Mouse (Mus musculus): Measurements from ENCODE around the gene Tex29. TPM values are rescaled to one million over a fixed set of nuclear protein-coding genes. Genes with fewer than 3 reads are reported as not detected.
A peak's percentile ranks its signal among the peaks of the same experiment; 100 is the strongest.

Gene Tex29
- polyA plus RNA-seq, 1 experiment from 2014 or later: 1.2 TPM

DNA sequence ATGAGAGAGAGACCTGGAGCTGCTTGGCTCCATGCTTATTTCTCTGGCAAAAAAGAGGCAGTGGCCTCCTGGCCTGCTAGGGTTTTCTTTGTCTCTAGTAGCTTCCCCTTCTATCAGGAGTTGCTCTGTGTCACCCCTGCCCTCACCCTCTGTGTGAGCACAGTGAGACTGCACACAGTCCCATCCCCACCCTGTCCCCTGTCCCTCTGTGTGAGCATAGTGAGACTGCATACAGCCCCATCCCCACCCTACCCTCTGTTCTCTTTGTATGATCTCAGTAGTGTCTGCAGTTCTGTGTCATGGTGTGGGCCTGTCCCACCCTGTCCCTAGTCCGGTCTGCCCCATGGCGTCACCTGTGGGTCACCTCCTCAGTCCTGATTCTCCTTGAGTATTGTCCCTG lies 46.5 kb downstream of the Tex29 start:
- Histone ChIP-seq H3K36me3 (ENCODE audit: control insufficient read depth, insufficient read depth, low read length) (no peaks in the 10 kb centered on the region), H3K9me3 (ENCODE audit: control insufficient read depth, low read length) (peaks cover 3% of the 10 kb centered on the region; the same call in 1 of the 2 replicates), H3K4me2 (ENCODE audit: low read depth, low read length) (no peak overlapping the region), H3K4me3 (ENCODE audit: low read depth, low read length) (no peak overlapping the region), H3K27ac (ENCODE audit: low read depth, low read length) (peak overlapping the region; percentile 74), H3K9ac (replicated peaks; ENCODE audit: low read depth, low read length) (no peak overlapping the region; the same call in 1 of the 2 replicates), H3K4me1 (ENCODE audit: control insufficient read depth, insufficient read depth, low read length) (peaks cover 11% of the 10 kb centered on the region; the same call in 1 of the 2 replicates), H3K27me3 (ENCODE audit: control insufficient read depth, insufficient read depth, low read length) (no peaks in the 10 kb centered on the region)
- 96% methylated on average over 2 of the region's 2 CpGs for WGBS
- ATAC-seq (ENCODE audit: low read depth): peak; percentile 56; the same call in 1 of the 2 replicates

DNA sequence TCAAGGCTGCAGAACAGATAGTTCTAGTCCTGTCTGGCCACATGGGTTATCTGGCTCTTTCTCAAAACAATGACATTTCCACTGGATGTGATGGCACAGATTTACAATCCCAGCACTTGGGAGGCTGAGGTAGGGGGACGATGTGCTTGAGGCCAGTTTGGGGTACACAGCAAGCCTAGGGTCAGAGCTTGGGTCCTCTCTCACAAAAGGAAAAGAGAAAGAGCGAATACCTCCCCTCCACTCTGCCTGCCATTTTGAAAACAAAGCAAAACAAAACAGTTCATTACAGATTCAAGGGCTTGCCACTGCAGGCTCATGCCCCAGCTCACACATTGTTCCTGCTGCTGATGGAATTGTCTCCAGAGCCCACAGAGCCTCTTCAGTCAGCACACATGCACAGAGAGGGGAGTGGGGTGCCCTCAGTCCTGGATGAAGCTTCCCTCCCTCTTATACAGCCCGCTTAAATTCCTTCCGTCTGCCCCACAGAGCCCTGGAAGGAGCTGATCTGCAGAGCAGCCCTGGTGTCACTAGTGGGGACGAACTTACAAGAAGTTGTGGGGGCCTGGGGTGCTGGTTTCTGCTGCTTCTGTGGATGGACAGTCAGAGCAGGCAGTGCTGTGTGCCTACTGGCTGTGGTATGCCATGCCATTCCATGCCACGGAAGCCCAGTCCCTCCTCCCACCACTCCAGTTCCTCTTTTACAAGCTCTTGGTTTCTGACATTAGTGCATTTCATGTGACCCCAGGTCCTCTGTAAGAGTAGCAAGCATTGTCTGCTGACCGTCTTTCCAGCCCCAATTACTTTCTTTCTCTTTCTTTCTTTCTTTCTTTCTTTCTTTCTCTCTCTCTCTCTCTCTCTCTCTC lies 49.1 kb downstream of the Tex29 start:
- H3K4me1 ChIP-seq (ENCODE audit: control insufficient read depth, insufficient read depth, low read length): peaks cover 11% of the 10 kb centered on the region; the same call in 1 of the 2 replicates
- H3K27me3 ChIP-seq (ENCODE audit: control insufficient read depth, insufficient read depth, low read length): no peaks in the 10 kb centered on the region
- no peak overlapping the region for H3K4me2 ChIP-seq (ENCODE audit: low read depth, low read length)
- no peak overlapping the region for H3K4me3 ChIP-seq (ENCODE audit: low read depth, low read length)
- H3K36me3 ChIP-seq (ENCODE audit: control insufficient read depth, insufficient read depth, low read length): no peaks in the 10 kb centered on the region
- ATAC-seq (ENCODE audit: low read depth): no peak
- no peak overlapping the region for H3K9ac ChIP-seq (replicated peaks; ENCODE audit: low read depth, low read length)
- no peaks in the 10 kb centered on the region for H3K9me3 ChIP-seq (ENCODE audit: control insufficient read depth, low read length)
- H3K27ac ChIP-seq (ENCODE audit: low read depth, low read length): no peak overlapping the region
- 28% methylated on average over 7 of the region's 7 CpGs for WGBS

DNA sequence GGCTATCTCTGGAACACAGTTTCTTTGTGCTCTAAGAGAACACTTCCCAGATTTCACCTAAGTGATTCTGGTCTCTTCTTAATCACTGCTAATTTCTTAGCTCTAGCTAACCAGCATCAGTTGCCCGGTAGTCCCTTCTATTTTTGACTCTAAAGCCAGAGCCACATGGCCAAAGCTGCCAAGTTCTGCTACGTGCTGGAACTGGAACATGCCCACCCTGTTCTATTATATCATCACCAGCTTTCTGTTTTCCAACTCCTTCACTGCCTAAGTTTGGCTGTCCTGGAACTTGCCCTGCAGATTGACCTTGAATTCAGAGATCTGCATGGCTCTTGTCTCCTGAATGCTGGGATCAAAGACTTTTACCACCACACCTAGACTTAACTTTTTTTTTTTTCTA lies 52.5 kb downstream of the Tex29 start:
- Histone ChIP-seq H3K36me3 (ENCODE audit: control insufficient read depth, insufficient read depth, low read length) (no peaks in the 10 kb centered on the region), H3K27me3 (ENCODE audit: control insufficient read depth, insufficient read depth, low read length) (no peaks in the 10 kb centered on the region), H3K9ac (replicated peaks; ENCODE audit: low read depth, low read length) (no peak overlapping the region), H3K4me2 (ENCODE audit: low read depth, low read length) (no peak overlapping the region), H3K4me3 (ENCODE audit: low read depth, low read length) (no peak overlapping the region), H3K9me3 (ENCODE audit: control insufficient read depth, low read length) (no peaks in the 10 kb centered on the region), H3K4me1 (ENCODE audit: control insufficient read depth, insufficient read depth, low read length) (peaks cover 9% of the 10 kb centered on the region), H3K27ac (ENCODE audit: low read depth, low read length) (no peak overlapping the region)
- ATAC-seq (ENCODE audit: low read depth): no peak
- WGBS: 97% methylated on average over 2 of the region's 2 CpGs

DNA sequence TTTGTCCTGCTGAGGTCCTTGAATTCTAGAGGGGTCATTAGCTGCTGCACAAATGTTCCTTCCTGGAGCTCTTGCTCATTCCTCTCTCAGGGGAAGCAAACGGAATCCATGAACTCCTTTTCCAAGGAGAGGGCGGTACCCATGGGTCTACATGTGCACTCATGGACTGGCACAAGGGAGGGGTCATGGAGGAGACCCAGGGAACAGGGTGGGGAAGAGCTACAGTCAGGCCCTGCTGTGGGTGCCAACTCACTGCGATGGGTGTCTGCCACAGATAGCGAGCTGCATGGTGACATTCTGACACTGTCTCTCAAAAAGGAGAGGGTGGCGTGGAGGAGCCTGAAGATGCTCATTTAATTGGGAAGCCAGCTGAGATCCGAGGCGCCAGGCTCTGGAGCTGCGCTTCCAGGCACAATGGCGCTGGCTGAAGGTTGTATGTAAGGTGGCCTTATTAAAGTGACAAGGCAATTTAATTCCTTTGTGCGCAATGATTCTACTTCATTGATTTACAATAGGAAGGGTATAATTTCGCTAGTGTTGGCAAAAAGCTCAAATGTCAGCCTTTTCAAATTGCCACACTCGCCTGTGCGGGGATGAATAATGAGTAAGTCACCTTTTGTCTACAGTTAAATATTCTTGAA lies 55.9 kb downstream of the Tex29 start:
- no peak overlapping the region; the same call in 1 of the 2 replicates for H3K4me2 ChIP-seq (ENCODE audit: low read depth, low read length)
- no peak overlapping the region for H3K4me3 ChIP-seq (ENCODE audit: low read depth, low read length)
- no peak overlapping the region for H3K27ac ChIP-seq (ENCODE audit: low read depth, low read length)
- 29% methylated on average over 13 of the region's 13 CpGs for WGBS
- H3K36me3 ChIP-seq (ENCODE audit: control insufficient read depth, insufficient read depth, low read length): no peaks in the 10 kb centered on the region
- H3K9me3 ChIP-seq (ENCODE audit: control insufficient read depth, low read length): no peaks in the 10 kb centered on the region
- peaks cover 9% of the 10 kb centered on the region for H3K4me1 ChIP-seq (ENCODE audit: control insufficient read depth, insufficient read depth, low read length)
- H3K9ac ChIP-seq (replicated peaks; ENCODE audit: low read depth, low read length): no peak overlapping the region
- ATAC-seq (ENCODE audit: low read depth): peak; percentile 56; the same call in 1 of the 2 replicates
- H3K27me3 ChIP-seq (ENCODE audit: control insufficient read depth, insufficient read depth, low read length): no peaks in the 10 kb centered on the region

DNA sequence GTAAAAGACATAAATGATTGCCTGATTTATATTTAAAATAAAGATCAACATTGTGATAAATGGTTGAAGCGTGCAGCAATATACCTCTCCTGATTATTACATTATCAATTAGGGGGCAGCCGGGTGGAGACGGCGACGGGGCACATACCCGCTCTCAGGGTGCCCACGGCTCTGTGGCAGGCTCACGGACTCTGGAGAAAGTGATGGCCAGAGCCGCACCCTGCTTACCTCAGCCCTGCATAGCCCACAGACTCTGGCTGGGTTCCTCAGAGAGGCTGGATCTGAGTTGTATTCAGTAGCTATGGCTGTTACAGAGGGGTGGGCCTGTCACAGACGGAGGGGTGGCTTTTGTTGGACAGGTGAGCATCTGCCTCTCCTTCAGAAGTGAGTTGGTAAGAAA lies 56.4 kb downstream of the Tex29 start:
- H3K9me3 ChIP-seq (ENCODE audit: control insufficient read depth, low read length): no peaks in the 10 kb centered on the region
- no peak overlapping the region for H3K27ac ChIP-seq (ENCODE audit: low read depth, low read length)
- H3K27me3 ChIP-seq (ENCODE audit: control insufficient read depth, insufficient read depth, low read length): no peaks in the 10 kb centered on the region
- H3K4me3 ChIP-seq (ENCODE audit: low read depth, low read length): no peak overlapping the region
- H3K9ac ChIP-seq (replicated peaks; ENCODE audit: low read depth, low read length): no peak overlapping the region
- 30% methylated on average over 10 of the region's 10 CpGs for WGBS
- no peaks in the 10 kb centered on the region for H3K36me3 ChIP-seq (ENCODE audit: control insufficient read depth, insufficient read depth, low read length)
- peaks cover 9% of the 10 kb centered on the region for H3K4me1 ChIP-seq (ENCODE audit: control insufficient read depth, insufficient read depth, low read length)
- no peak overlapping the region for H3K4me2 ChIP-seq (ENCODE audit: low read depth, low read length)
- ATAC-seq (ENCODE audit: low read depth): peak; percentile 41; the same call in 1 of the 2 replicates

DNA sequence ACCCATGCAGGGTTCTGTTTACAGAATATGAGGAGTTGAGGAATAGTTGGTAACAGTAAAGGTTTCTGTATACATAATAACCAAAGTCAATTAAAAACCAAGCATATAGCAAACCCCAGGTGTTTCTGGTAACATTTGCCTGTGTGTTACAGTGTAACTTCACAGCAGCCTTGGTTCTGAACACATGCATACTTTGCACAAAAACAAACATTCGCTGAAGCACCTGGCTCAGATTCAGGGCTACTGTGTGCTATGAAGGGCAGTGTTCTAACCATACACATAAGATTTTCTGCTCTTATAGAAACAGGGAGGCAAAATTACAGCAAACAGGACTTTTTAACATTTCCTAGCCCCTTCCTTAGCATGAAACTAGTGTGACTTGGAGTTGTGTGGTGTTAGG lies 58.5 kb downstream of the Tex29 start:
- Histone ChIP-seq H3K9ac (replicated peaks; ENCODE audit: low read depth, low read length) (no peak overlapping the region), H3K4me1 (ENCODE audit: control insufficient read depth, insufficient read depth, low read length) (peaks cover 9% of the 10 kb centered on the region), H3K4me2 (ENCODE audit: low read depth, low read length) (no peak overlapping the region), H3K4me3 (ENCODE audit: low read depth, low read length) (no peak overlapping the region), H3K9me3 (ENCODE audit: control insufficient read depth, low read length) (no peaks in the 10 kb centered on the region), H3K27ac (ENCODE audit: low read depth, low read length) (no peak overlapping the region), H3K27me3 (ENCODE audit: control insufficient read depth, insufficient read depth, low read length) (no peaks in the 10 kb centered on the region), H3K36me3 (ENCODE audit: control insufficient read depth, insufficient read depth, low read length) (no peaks in the 10 kb centered on the region)
- ATAC-seq (ENCODE audit: low read depth): no peak
- WGBS: 90% methylated on average over 1 of the region's 1 CpGs

Other genes starting within 250 kb of the Tex29 start
- 91.9 and 93.4 TPM in 2 replicates for gene Ankrd10, start 204.7 kb upstream of the Tex29 start, polyA plus RNA-seq (2014; fragmentation: Nextera tagmentation; extraction: Ambion mirVana)
- not detected in 2 replicates for gene 1700016D06Rik, start 139.4 kb upstream of the Tex29 start, polyA plus RNA-seq (2014; fragmentation: Nextera tagmentation; extraction: Ambion mirVana)
- gene Arhgef7, start 112.8 kb upstream of the Tex29 start, polyA plus RNA-seq (2014; fragmentation: Nextera tagmentation; extraction: Ambion mirVana): 79.2 and 82.1 TPM in 2 replicates